Mouse (Mus musculus) lung, adult 2 months (tissue): Measurements from ENCODE around the gene Topbp1.

Source experiments
- CTCF ChIP-seq: fragments of 200-500 bp; IDR thresholded peaks from 2 replicates; pipeline ENCODE4 v1.5.1; 2011; ENCODE audit warnings: mild to moderate bottlenecking, low read length, control low read depth; ENCODE audit not compliant: insufficient read depth
- POLR2A ChIP-seq: fragments of 200-500 bp; IDR thresholded peaks from 2 replicates; pipeline ENCODE4 v1.6.1; 2011; ENCODE audit warnings: low read depth, mild to moderate bottlenecking, control low read depth, low read length, borderline replicate concordance; ENCODE audit errors: extremely low read depth

- no peak for TF ChIP-seq CTCF
- no peak for TF ChIP-seq POLR2A
These were observed 33.9 kb upstream of the Topbp1 start for GRCm38 (mm10) chr9:103271104-103271503.
